Mouse (Mus musculus) right cerebral cortex, postnatal 10 days (tissue): ENCODE measurements around the gene Rtn4rl1.
"Not testable (repeated sequence)": the region's sequence is repeated elsewhere in the genome, so short reads cannot be mapped to it uniquely, and the experiment has no call there.

Source experiments
- DNase-seq, 2 experiments: peaks; one replicate each; pipeline ENCODE4 v3.0.0; 2021; ENCODE audit warnings: low spot score in 2 of 2

The Rtn4rl1 gene

GRCm38 (mm10) chr11:75294862-75295261, 101.3 kb downstream of the Rtn4rl1 start:
- no peak for DNase-seq

GRCm38 (mm10) chr11:75295534-75295933, 102.0 kb downstream of the Rtn4rl1 start:
- not testable (repeated sequence) for DNase-seq

- DNase-seq = no peak
These were observed 102.9 kb downstream of the Rtn4rl1 start for GRCm38 (mm10) chr11:75296406-75297005.

- no peak for DNase-seq
These were observed 104.0 kb downstream of the Rtn4rl1 start for GRCm38 (mm10) chr11:75297631-75298030.

- no peak for DNase-seq
These were observed 104.9 kb downstream of the Rtn4rl1 start for GRCm38 (mm10) chr11:75298491-75298890.

GRCm38 (mm10) chr11:75299786-75300185, 106.2 kb downstream of the Rtn4rl1 start:
- DNase-seq = no peak

- DNase-seq = no peak
These were observed 107.4 kb downstream of the Rtn4rl1 start for GRCm38 (mm10) chr11:75300954-75301353.

GRCm38 (mm10) chr11:75304797-75305196, 111.2 kb downstream of the Rtn4rl1 start:
- DNase-seq = no peak

GRCm38 (mm10) chr11:75308650-75309049, 115.1 kb downstream of the Rtn4rl1 start:
- DNase-seq = no peak

GRCm38 (mm10) chr11:75310813-75311212, 117.2 kb downstream of the Rtn4rl1 start:
- DNase-seq = no peak

- no peak for DNase-seq
These were observed 118.2 kb downstream of the Rtn4rl1 start for GRCm38 (mm10) chr11:75311751-75312150.

- DNase-seq = no peak
These were observed 120.3 kb downstream of the Rtn4rl1 start for GRCm38 (mm10) chr11:75313834-75314233.
